ENCODE assay signal across 8 mouse cellular contexts in genomic region chr7:19509786-19510185, GRCm38 (mm10). TPM values are rescaled to one million over a fixed set of nuclear protein-coding genes. Genes with fewer than 3 reads are reported as not detected.
DNase-seq lines count a peak whose midpoint lies in the region; ATAC-seq and TF ChIP-seq lines count a peak whose summit lies in the region.

No protein-coding gene starts in this region.

- WGBS in heart, embryonic 10.5 days: 89% methylated on average over 7 of the region's 7 CpGs
- 94% methylated on average over 7 of the region's 7 CpGs for WGBS in forebrain, embryonic 16.5 days
- WGBS in liver, embryonic 15.5 days (ENCODE audit: insufficient replicate concordance): 77% methylated on average over 7 of the region's 7 CpGs

- ATAC-seq in forebrain, embryonic 16.5 days: no peak
- no peak for ATAC-seq in liver, embryonic 15.5 days (ENCODE audit: insufficient read depth)

- intact Hi-C loops in heart, postnatal 14 days (cut with DNase I): no loop called here

- peak in 1 of 2 experiments; percentile 22; a peak in 1 of 4 replicates for TF ChIP-seq CTCF in CH12.LX (conservative IDR thresholded peaks at IDR 0.05 in 1 of 2, IDR thresholded peaks at IDR 0.05 in 1 of 2; ENCODE audit: low read depth in 2 of 2, low read length in 2 of 2)

- H3K36me3 ChIP-seq in heart, embryonic 10.5 days: peaks cover 5% of the 10 kb centered on the region; the same call in 1 of the 2 replicates
- peaks cover 0 to 28% of the 10 kb centered on the region in 2 experiments for H3K36me3 ChIP-seq in CH12.LX (replicated peaks in 1 of 2; ENCODE audit: control insufficient read depth in 1 of 2, insufficient read depth in 1 of 2, low read length in 1 of 2)
- H3K36me3 ChIP-seq in forebrain, embryonic 16.5 days (ENCODE audit: control insufficient read depth, insufficient read depth): no peaks in the 10 kb centered on the region
- no peaks in the 10 kb centered on the region for H3K36me3 ChIP-seq in liver, embryonic 15.5 days (replicated peaks)

- H3K4me3 ChIP-seq in heart, embryonic 10.5 days: peak overlapping the region; percentile 82
- peak overlapping the region in 2 of 3 experiments; percentile 23 to 90 for H3K4me3 ChIP-seq in CH12.LX (replicated peaks in 1 of 3; ENCODE audit: low read depth in 2 of 3, low read length in 2 of 3, poor library complexity in 1 of 3)
- H3K4me3 ChIP-seq in forebrain, embryonic 16.5 days (replicated peaks; ENCODE audit: low read length): no peak overlapping the region; the same call in 1 of the 2 replicates
- H3K4me3 ChIP-seq in liver, embryonic 15.5 days (replicated peaks): peak overlapping the region; percentile 93; the same call in 1 of the 2 replicates

- peak overlapping the region; percentile 73; the same call in 1 of the 2 replicates for H3K9ac ChIP-seq in CH12.LX (ENCODE audit: insufficient read depth, low read depth)
- H3K9ac ChIP-seq in forebrain, embryonic 16.5 days (replicated peaks; ENCODE audit: low read depth, low read length): no peak overlapping the region
- H3K9ac ChIP-seq in liver, embryonic 15.5 days: no peak overlapping the region

- dilution Hi-C loops in CH12.LX (cut with MboI; ENCODE audit: extremely low pct_ligation_motif_present, extremely low pct_unique_long_range_greater_than_20kb, low sequenced_read_pairs): no loop called here

- TF ChIP-seq RAD21 in CH12.LX (IDR thresholded peaks at IDR 0.05; ENCODE audit: low read depth, low read length): no peak; the same call in 1 of the 2 replicates

- TF ChIP-seq EP300 in CH12.LX (IDR thresholded peaks at IDR 0.05; ENCODE audit: low read length): no peak

- DNase-seq in heart, embryonic 10.5 days (ENCODE audit: low spot score): no peak
- DNase-seq in heart, postnatal 14 days: no peak
- peak; percentile 26 for DNase-seq in CH12.LX (ENCODE audit: extremely low read depth)
- no peak for DNase-seq in spleen, adult 12 weeks (ENCODE audit: low spot score)
- DNase-seq in adrenal gland, postnatal 36 days: no peak
- DNase-seq in adrenal gland, postnatal 4 days (ENCODE audit: low spot score in 2 of 2): no peak

- H3K9me3 ChIP-seq in heart, embryonic 10.5 days: no peaks in the 10 kb centered on the region
- H3K9me3 ChIP-seq in CH12.LX (replicated peaks; ENCODE audit: low read length): peaks cover 2% of the 10 kb centered on the region
- no peaks in the 10 kb centered on the region for H3K9me3 ChIP-seq in forebrain, embryonic 16.5 days (ENCODE audit: control insufficient read depth, low read length)
- no peaks in the 10 kb centered on the region for H3K9me3 ChIP-seq in liver, embryonic 15.5 days (replicated peaks)

- peak overlapping the region; percentile 78 for H3K4me2 ChIP-seq in CH12.LX (ENCODE audit: insufficient read depth, low read depth, poor library complexity, severe bottlenecking)
- H3K4me2 ChIP-seq in forebrain, embryonic 16.5 days (ENCODE audit: low read length): peak overlapping the region; percentile 84; the same call in 1 of the 2 replicates
- peak overlapping the region; percentile 93 for H3K4me2 ChIP-seq in liver, embryonic 15.5 days

- H3K27me3 ChIP-seq in heart, embryonic 10.5 days (ENCODE audit: insufficient read depth, poor library complexity, severe bottlenecking): no peaks in the 10 kb centered on the region
- H3K27me3 ChIP-seq in CH12.LX (replicated peaks): no peaks in the 10 kb centered on the region
- H3K27me3 ChIP-seq in forebrain, embryonic 16.5 days (replicated peaks; ENCODE audit: control insufficient read depth, insufficient read depth, low read length): no peaks in the 10 kb centered on the region
- 0 out of 2 replicates have a peak, but pooled peaks cover 8% of the 10 kb centered on the region for H3K27me3 ChIP-seq in liver, embryonic 15.5 days

- in situ Hi-C loops in CH12.LX (cut with MboI; ENCODE audit: low pct_ligation_motif_present, low pct_unique_long_range_greater_than_20kb, low sequenced_read_pairs): loop anchor here (5.0 to 10.0 kb wide), 3 partner anchors 33 to 365 kb away; partner anchors contain the start of genes Gemin7 and Zfp296

- peaks cover 18% of the 10 kb centered on the region for H3K4me1 ChIP-seq in heart, embryonic 10.5 days
- peaks cover 20 to 50% of the 10 kb centered on the region in 2 experiments for H3K4me1 ChIP-seq in CH12.LX (ENCODE audit: control insufficient read depth in 1 of 2, insufficient read depth in 2 of 2)
- peaks cover 28% of the 10 kb centered on the region for H3K4me1 ChIP-seq in forebrain, embryonic 16.5 days (replicated peaks; ENCODE audit: control insufficient read depth, insufficient read depth, low read length)
- peaks cover 33% of the 10 kb centered on the region for H3K4me1 ChIP-seq in liver, embryonic 15.5 days (replicated peaks)

- peaks cover 14% of the 10 kb centered on the region for H3K79me2 ChIP-seq in CH12.LX (replicated peaks; ENCODE audit: control insufficient read depth, extremely low read depth, insufficient read depth, poor library complexity, severe bottlenecking)

- TF ChIP-seq POLR2A in CH12.LX (IDR thresholded peaks at IDR 0.05; ENCODE audit: low read depth, low read length): no peak

- H3K27ac ChIP-seq in heart, embryonic 10.5 days: peak overlapping the region; percentile 94
- no peak overlapping the region for H3K27ac ChIP-seq in CH12.LX (ENCODE audit: insufficient read depth, low read depth)
- H3K27ac ChIP-seq in forebrain, embryonic 16.5 days (ENCODE audit: low read length): no peak overlapping the region
- H3K27ac ChIP-seq in liver, embryonic 15.5 days (replicated peaks): no peak overlapping the region

TF ChIP-seq in CH12.LX, 34 proteins besides CTCF, POLR2A, EP300 and RAD21:
- no peak for TF ChIP-seq MAX (IDR thresholded peaks at IDR 0.05; ENCODE audit: low read length)
- TF ChIP-seq MEF2A (IDR thresholded peaks at IDR 0.05; ENCODE audit: borderline replicate concordance, low read depth, low read length): no peak
- TF ChIP-seq ZKSCAN1 (IDR thresholded peaks at IDR 0.05; ENCODE audit: borderline replicate concordance, low read depth, low read length): no peak
- TF ChIP-seq ZMIZ1 (IDR thresholded peaks at IDR 0.05; ENCODE audit: low read depth, low read length): no peak

RNA-seq across cellular contexts. Expression of gene Trappc6a, which starts 1.6 kb away (rescaled TPM):
- 95.3 and 107 TPM in 2 replicates for polyA plus RNA-seq in heart, embryonic 10.5 days (2016; fragmentation: Nextera tagmentation; extraction: Ambion mirVana)
- 10 to 100 TPM; 48.9 to 49.6 TPM for total RNA-seq in heart, postnatal 14 days (2021)
- total RNA-seq in CH12.LX (2012; rRNA removed) (114 and 201 TPM in 2 replicates), CH12.LX (2014; rRNA removed) (72.2 and 77.8 TPM in 2 replicates)
- 37.2 and 41.1 TPM in 2 replicates for polyA plus RNA-seq in CH12.LX (2012; ENCODE audit: insufficient read length, low read depth)
- 29.4 and 31.2 TPM in 2 replicates for polyA plus RNA-seq in forebrain, embryonic 16.5 days (2015; fragmentation: Nextera tagmentation; extraction: Ambion mirVana)
- polyA plus RNA-seq in liver, embryonic 15.5 days (2015; fragmentation: Nextera tagmentation; extraction: Ambion mirVana): 41.2 and 42.0 TPM in 2 replicates
- 10 to 100 TPM; 73.1 to 91.1 TPM for total RNA-seq in adrenal gland, postnatal 36 days (2021)
- total RNA-seq in adrenal gland, postnatal 4 days (2021): 10 to 100 TPM; 67.0 to 76.7 TPM

RNA-seq across cellular contexts. Expression of gene Bloc1s3, which starts 1.6 kb away (rescaled TPM):
- 1.5 and 2.0 TPM in 2 replicates for polyA plus RNA-seq in heart, embryonic 10.5 days (2016; fragmentation: Nextera tagmentation; extraction: Ambion mirVana)
- 1 to 10 TPM; 2.0 to 2.2 TPM for total RNA-seq in heart, postnatal 14 days (2021)
- 5.1 and 6.7 TPM in 2 replicates for total RNA-seq in CH12.LX (2012; rRNA removed)
- total RNA-seq in CH12.LX (2014; rRNA removed): 6.9 and 8.0 TPM in 2 replicates
- polyA plus RNA-seq in CH12.LX (2012; ENCODE audit: insufficient read length, low read depth): 3.8 and 4.9 TPM in 2 replicates
- polyA plus RNA-seq in forebrain, embryonic 16.5 days (2015; fragmentation: Nextera tagmentation; extraction: Ambion mirVana): 3.7 and 4.9 TPM in 2 replicates
- 0.79 and 1.1 TPM in 2 replicates for polyA plus RNA-seq in liver, embryonic 15.5 days (2015; fragmentation: Nextera tagmentation; extraction: Ambion mirVana)
- total RNA-seq in adrenal gland, postnatal 36 days (2021): 10 to 100 TPM in 1 of 2 experiments, 1 to 10 TPM in 1; 8.7 to 12.1 TPM
- 1 to 10 TPM; 7.7 to 8.1 TPM for total RNA-seq in adrenal gland, postnatal 4 days (2021)

RNA-seq across cellular contexts. Expression of gene Nkpd1, which starts 7.9 kb away (rescaled TPM):
- polyA plus RNA-seq in heart, embryonic 10.5 days (2016; fragmentation: Nextera tagmentation; extraction: Ambion mirVana): 0.09 and 0.14 TPM in 2 replicates
- not detected for total RNA-seq in heart, postnatal 14 days (2021)
- 0.92 and 1.9 TPM in 2 replicates for total RNA-seq in CH12.LX (2012; rRNA removed)
- total RNA-seq in CH12.LX (2014; rRNA removed): 0.59 and 1.1 TPM in 2 replicates
- polyA plus RNA-seq in CH12.LX (2012; ENCODE audit: insufficient read length, low read depth): 2.1 and 2.3 TPM in 2 replicates
- 0.81 and 0.90 TPM in 2 replicates for polyA plus RNA-seq in forebrain, embryonic 16.5 days (2015; fragmentation: Nextera tagmentation; extraction: Ambion mirVana)
- not detected in 2 replicates for polyA plus RNA-seq in liver, embryonic 15.5 days (2015; fragmentation: Nextera tagmentation; extraction: Ambion mirVana)
- total RNA-seq in adrenal gland, postnatal 36 days (2021): under 1 TPM in 1 of 2 experiments, not detected in 1; 0.17 TPM
- total RNA-seq in adrenal gland, postnatal 4 days (2021): under 1 TPM; 0.17 to 0.28 TPM

RNA-seq across cellular contexts. Expression of gene Exoc3l2, which starts 46.7 kb away (rescaled TPM):
- 1.8 and 2.5 TPM in 2 replicates for polyA plus RNA-seq in heart, embryonic 10.5 days (2016; fragmentation: Nextera tagmentation; extraction: Ambion mirVana)
- 1 to 10 TPM in 1 of 2 experiments, under 1 TPM in 1; 0.79 to 1.1 TPM for total RNA-seq in heart, postnatal 14 days (2021)
- total RNA-seq in CH12.LX (2012; rRNA removed): 0.08 TPM in 2 replicates
- total RNA-seq in CH12.LX (2014; rRNA removed): not detected in 2 replicates
- polyA plus RNA-seq in CH12.LX (2012; ENCODE audit: insufficient read length, low read depth): not detected in 2 replicates
- 0.11 and 0.19 TPM in 2 replicates for polyA plus RNA-seq in forebrain, embryonic 16.5 days (2015; fragmentation: Nextera tagmentation; extraction: Ambion mirVana)
- 0.85 and 1.2 TPM in 2 replicates for polyA plus RNA-seq in liver, embryonic 15.5 days (2015; fragmentation: Nextera tagmentation; extraction: Ambion mirVana)
- 10 to 100 TPM; 41.1 to 49.6 TPM for total RNA-seq in adrenal gland, postnatal 36 days (2021)
- total RNA-seq in adrenal gland, postnatal 4 days (2021): 10 to 100 TPM; 26.7 to 28.7 TPM

RNA-seq across cellular contexts. Expression of gene Mark4, which starts 51.2 kb away (rescaled TPM):
- polyA plus RNA-seq in heart, embryonic 10.5 days (2016; fragmentation: Nextera tagmentation; extraction: Ambion mirVana): 7.0 and 8.9 TPM in 2 replicates
- 10 to 100 TPM; 23.3 to 25.0 TPM for total RNA-seq in heart, postnatal 14 days (2021)
- total RNA-seq in CH12.LX (2012; rRNA removed) (5.2 and 7.3 TPM in 2 replicates), CH12.LX (2014; rRNA removed) (1.7 and 1.9 TPM in 2 replicates)
- 9.6 and 11.9 TPM in 2 replicates for polyA plus RNA-seq in CH12.LX (2012; ENCODE audit: insufficient read length, low read depth)
- 13.8 and 17.5 TPM in 2 replicates for polyA plus RNA-seq in forebrain, embryonic 16.5 days (2015; fragmentation: Nextera tagmentation; extraction: Ambion mirVana)
- polyA plus RNA-seq in liver, embryonic 15.5 days (2015; fragmentation: Nextera tagmentation; extraction: Ambion mirVana): 1.2 and 1.6 TPM in 2 replicates
- 10 to 100 TPM; 46.5 to 50.3 TPM for total RNA-seq in adrenal gland, postnatal 36 days (2021)
- total RNA-seq in adrenal gland, postnatal 4 days (2021): 10 to 100 TPM; 47.7 to 51.6 TPM
